Mouse (Mus musculus) bone marrow, adult 2 months (tissue): Measurements from ENCODE around the gene Apbb2. TPM values are rescaled to one million over a fixed set of nuclear protein-coding genes. Genes with fewer than 3 reads are reported as not detected.

Experiments
- H3K27ac ChIP-seq: fragments of 200-500 bp; 2 replicates; pipeline ENCODE4 v1.5.1; 2012; ENCODE audit warnings: low read depth, mild to moderate bottlenecking, control low read depth, inconsistent platforms, low read length; ENCODE audit not compliant: control insufficient read depth, poor library complexity, insufficient read depth
- H3K4me1 ChIP-seq: fragments of 200-500 bp; 2 replicates; pipeline ENCODE4 v1.6.1; 2011; ENCODE audit warnings: low read length; ENCODE audit not compliant: control insufficient read depth, insufficient read depth
- H3K4me3 ChIP-seq: fragments of 200-500 bp; replicated peaks from 2 replicates; pipeline ENCODE3; 2011; ENCODE audit warnings: mild to moderate bottlenecking, low read depth, low read length, control low read depth; ENCODE audit not compliant: control insufficient read depth
- CTCF ChIP-seq: fragments of 200-500 bp; IDR thresholded peaks from 2 replicates; pipeline ENCODE4 v1.5.1; 2011; ENCODE audit warnings: low read length, control low read depth; ENCODE audit not compliant: control insufficient read depth, insufficient read depth
- POLR2A ChIP-seq: fragments of 200-500 bp; IDR thresholded peaks from 2 replicates; pipeline ENCODE4 v1.6.1; 2011; ENCODE audit warnings: low read depth, mild to moderate bottlenecking, control low read depth, low read length, borderline replicate concordance; ENCODE audit not compliant: control insufficient read depth
- WGBS: fragments of 180-500 bp; shearing (Covaris S2); methylation state at CpG from one replicate; pipeline ENCODE4 v1.1.7; 2018; 5-methylcytosine and 5-hydroxymethylcytosine counted together
- polyA plus RNA-seq: library from polyadenylated mRNA; stranded (reverse); fragments of >200 nt; gene quantifications from 2 replicates; pipeline ENCODE4 v1.2.4, GENCODE M21; 2011; ENCODE audit warnings: low replicate concordance; ENCODE audit not compliant: missing spikeins, insufficient read depth, insufficient read length

The Apbb2 gene
- polyA plus RNA-seq, 1 experiment = 6.6 TPM

GRCm38 (mm10) chr5:66393767-66394446 lies 224.7 kb downstream of the Apbb2 start:
- no peak overlapping the region for H3K4me3 ChIP-seq
- TF ChIP-seq POLR2A = no peak
- TF ChIP-seq CTCF = no peak
- no peaks in the 10 kb centered on the region for H3K4me1 ChIP-seq
- WGBS = 78% methylated on average over 10 of the region's 10 CpGs
- H3K27ac ChIP-seq = no peak overlapping the region

GRCm38 (mm10) chr5:66392861-66393529 lies 225.6 kb downstream of the Apbb2 start:
- H3K4me3 ChIP-seq = no peak overlapping the region
- H3K27ac ChIP-seq = no peak overlapping the region
- H3K4me1 ChIP-seq = no peaks in the 10 kb centered on the region
- WGBS = 83% methylated on average over 18 of the region's 18 CpGs
- TF ChIP-seq CTCF (no peak), POLR2A (no peak)

GRCm38 (mm10) chr5:66391771-66392170 lies 226.8 kb downstream of the Apbb2 start:
- H3K27ac ChIP-seq = no peak overlapping the region
- TF ChIP-seq CTCF = no peak
- TF ChIP-seq POLR2A = no peak
- H3K4me3 ChIP-seq = no peak overlapping the region
- 86% methylated on average over 11 of the region's 11 CpGs for WGBS
- H3K4me1 ChIP-seq = no peaks in the 10 kb centered on the region

DNA sequence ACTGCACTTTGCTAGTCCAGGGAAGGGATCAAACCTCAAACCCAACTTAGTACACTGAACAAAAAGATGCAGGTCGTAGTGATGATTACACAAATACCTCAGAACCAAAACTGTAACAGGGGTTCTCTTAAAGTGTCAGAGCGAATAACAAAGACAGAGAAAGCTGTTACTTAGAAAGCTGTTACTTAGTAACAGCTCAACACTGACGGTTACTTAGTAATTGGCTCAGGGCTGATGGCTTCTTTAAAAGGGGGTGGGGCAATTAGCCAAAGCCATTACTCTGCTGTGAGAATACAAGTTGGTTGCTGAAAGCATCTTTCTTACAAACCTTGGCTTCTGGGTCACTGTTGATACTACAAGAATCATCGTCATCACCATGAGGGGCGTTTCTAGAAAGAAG lies 227.3 kb downstream of the Apbb2 start:
- H3K4me1 ChIP-seq = no peaks in the 10 kb centered on the region
- no peak for TF ChIP-seq POLR2A
- TF ChIP-seq CTCF = no peak
- H3K27ac ChIP-seq = no peak overlapping the region
- no peak overlapping the region for H3K4me3 ChIP-seq
- WGBS = 81% methylated on average over 5 of the region's 5 CpGs

DNA sequence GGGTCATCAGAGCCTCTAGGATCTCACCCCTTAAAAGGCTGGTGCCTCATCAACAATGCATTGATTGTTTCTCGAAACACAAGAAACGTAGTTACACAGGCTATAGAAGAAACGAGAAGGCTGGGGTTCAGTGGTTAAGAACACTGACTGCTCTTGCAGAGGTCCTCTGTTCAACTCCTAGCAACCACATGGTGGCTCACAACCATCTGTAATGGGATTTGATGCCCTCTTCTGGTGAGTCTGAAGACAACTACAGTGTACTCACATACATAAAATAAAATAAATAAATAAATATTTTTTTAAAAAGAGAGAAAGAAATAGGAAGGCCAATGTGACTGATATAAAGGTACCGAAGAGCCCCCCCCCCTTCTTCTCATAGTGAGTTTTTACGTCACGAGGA lies 228.0 kb downstream of the Apbb2 start:
- Histone ChIP-seq H3K27ac (no peak overlapping the region), H3K4me1 (no peaks in the 10 kb centered on the region), H3K4me3 (no peak overlapping the region)
- WGBS = 85% methylated on average over 6 of the region's 6 CpGs
- no peak for TF ChIP-seq POLR2A
- TF ChIP-seq CTCF = no peak

- WGBS = 72% methylated on average over 8 of the region's 8 CpGs
- H3K4me3 ChIP-seq = no peak overlapping the region
- no peak for TF ChIP-seq POLR2A
- TF ChIP-seq CTCF = no peak
- H3K4me1 ChIP-seq = no peaks in the 10 kb centered on the region
- H3K27ac ChIP-seq = no peak overlapping the region
These were observed 231.1 kb downstream of the Apbb2 start for GRCm38 (mm10) chr5:66387481-66387880.

- 2% methylated on average over 3 of the region's 3 CpGs for WGBS
- no peak overlapping the region for H3K4me3 ChIP-seq
- TF ChIP-seq POLR2A (no peak), CTCF (peak; percentile 56)
- no peaks in the 10 kb centered on the region; the same call in 1 of the 2 replicates for H3K4me1 ChIP-seq
- no peak overlapping the region for H3K27ac ChIP-seq
These were observed 232.9 kb downstream of the Apbb2 start for GRCm38 (mm10) chr5:66385636-66386035.

- Histone ChIP-seq H3K4me1 (no peaks in the 10 kb centered on the region; the same call in 1 of the 2 replicates), H3K4me3 (no peak overlapping the region), H3K27ac (no peak overlapping the region)
- WGBS = 88% methylated on average over 6 of the region's 6 CpGs
- TF ChIP-seq POLR2A (no peak), CTCF (no peak)
These were observed 233.7 kb downstream of the Apbb2 start for GRCm38 (mm10) chr5:66384806-66385446.
